In genomic region chr11:5197068-5197467, GRCm38 (mm10) we compare ENCODE assay signal across 15 mouse cellular contexts. TPM values are rescaled to one million over a fixed set of nuclear protein-coding genes. Genes with fewer than 3 reads are reported as not detected.
DNase-seq lines count a peak whose midpoint lies in the region; ATAC-seq and TF ChIP-seq lines count a peak whose summit lies in the region.
"Had no signal": no experiment of that assay in that cellular context is flagged by ENCODE, and none has a peak within 500 bp of the region (broad histone marks: within the 10 kb centered on the region; RNA-seq: fewer than 3 reads in every experiment).

No protein-coding gene starts in this region.

- CTCF ChIA-PET in Patski (lab: Charles Lee): interaction anchor here (1.0 kb wide), 1 partner anchor 82 kb away, joined by 3 read pairs; no protein-coding TSS in a partner anchor

- 53% methylated on average over 5 of the region's 5 CpGs for WGBS in heart, embryonic 14.5 days
- 67% methylated on average over 5 of the region's 5 CpGs for WGBS in liver, embryonic 12.5 days (ENCODE audit: insufficient replicate concordance)
- WGBS in liver, embryonic 15.5 days (ENCODE audit: insufficient replicate concordance): 66% methylated on average over 5 of the region's 5 CpGs

- intact Hi-C loops in heart, postnatal 36 days (cut with DNase I): no loop called here

- ATAC-seq in heart, embryonic 14.5 days (ENCODE audit: insufficient number of reproducible peaks, insufficient read depth, low FRiP score, low read depth): 0 out of 2 replicates have a peak, but pooled peaks have one; percentile 33
- ATAC-seq in liver, embryonic 12.5 days: peak; percentile 24; the same call in 1 of the 2 replicates
- peak; percentile 27 for ATAC-seq in Patski
- peak; percentile 60 for ATAC-seq in liver, embryonic 15.5 days (ENCODE audit: insufficient read depth)
- ATAC-seq: intestine, embryonic 15.5 days had no signal

- no peak overlapping the region for H3K4me2 ChIP-seq in heart, embryonic 14.5 days (ENCODE audit: low read length)
- H3K4me2 ChIP-seq in liver, embryonic 12.5 days: no peak overlapping the region
- H3K4me2 ChIP-seq in liver, embryonic 15.5 days: no peak overlapping the region
- H3K4me2 ChIP-seq: embryonic facial prominence, embryonic 13.5 days; intestine, embryonic 15.5 days had no signal

- H3K4me3 ChIP-seq in heart, embryonic 14.5 days (ENCODE audit: control insufficient read depth in 1 of 2, insufficient read depth in 1 of 2, low read depth in 1 of 2, low read length in 2 of 2): no peak overlapping the region
- H3K4me3 ChIP-seq in liver, embryonic 12.5 days: no peak overlapping the region
- no peak overlapping the region for H3K4me3 ChIP-seq in liver, embryonic 15.5 days (replicated peaks)
- H3K4me3 ChIP-seq: embryonic facial prominence, embryonic 13.5 days; heart, adult 2 months; intestine, embryonic 15.5 days had no signal

- peaks cover 26 to 34% of the 10 kb centered on the region in 2 experiments for H3K4me1 ChIP-seq in heart, embryonic 14.5 days (ENCODE audit: control insufficient read depth in 2 of 2, insufficient read depth in 2 of 2, low read length in 2 of 2)
- H3K4me1 ChIP-seq in liver, embryonic 12.5 days: peaks cover 10% of the 10 kb centered on the region; the same call in 1 of the 2 replicates
- no peaks in the 10 kb centered on the region; the same call in none of the 2 replicates for H3K4me1 ChIP-seq in liver, embryonic 15.5 days (replicated peaks)

- no peaks in the 10 kb centered on the region for H3K9me3 ChIP-seq in heart, embryonic 14.5 days (ENCODE audit: control insufficient read depth, low read length)
- H3K9me3 ChIP-seq in liver, embryonic 12.5 days (replicated peaks): no peaks in the 10 kb centered on the region
- H3K9me3 ChIP-seq in liver, embryonic 15.5 days (replicated peaks): no peaks in the 10 kb centered on the region
- H3K9me3 ChIP-seq: embryonic facial prominence, embryonic 13.5 days; intestine, embryonic 15.5 days had no signal

- H3K27ac ChIP-seq in heart, embryonic 14.5 days (replicated peaks in 1 of 2; ENCODE audit: control insufficient read depth in 1 of 2, insufficient read depth in 1 of 2, low read depth in 2 of 2, low read length in 2 of 2): peak overlapping the region; percentile 8 to 39; a peak in 1 of 4 replicates
- H3K27ac ChIP-seq in liver, embryonic 12.5 days: no peak overlapping the region
- H3K27ac ChIP-seq in liver, embryonic 15.5 days (replicated peaks): no peak overlapping the region
- H3K27ac ChIP-seq: embryonic facial prominence, embryonic 13.5 days; heart, adult 2 months; intestine, embryonic 15.5 days had no signal

- in situ Hi-C loops in Patski (cut with MboI; ENCODE audit: low pct_unique_long_range_greater_than_20kb): no loop called here

- DNase-seq in heart, postnatal 36 days: no peak
- DNase-seq in liver (no peak), Patski (ENCODE audit: low read depth, low spot score) (no peak)
- no peak for DNase-seq in layer of hippocampus, postnatal 25 days (ENCODE audit: extremely low spot score in 1 of 2, low spot score in 1 of 2)
- DNase-seq: cerebellum, postnatal 25 days; heart, adult 2 months; kidney, postnatal 4 days; layer of hippocampus, postnatal 36 days; left cerebral cortex, postnatal 4 days; midbrain, embryonic 14.5 days had no signal

- H3K9ac ChIP-seq in heart, embryonic 14.5 days (ENCODE audit: low read length): no peak overlapping the region
- H3K9ac ChIP-seq in liver, embryonic 12.5 days: no peak overlapping the region
- H3K9ac ChIP-seq in liver, embryonic 15.5 days: no peak overlapping the region
- H3K9ac ChIP-seq: embryonic facial prominence, embryonic 13.5 days; intestine, embryonic 15.5 days had no signal

- no peaks in the 10 kb centered on the region for H3K27me3 ChIP-seq in heart, embryonic 14.5 days (ENCODE audit: control insufficient read depth, insufficient read depth, low read length)
- no peaks in the 10 kb centered on the region for H3K27me3 ChIP-seq in liver, embryonic 12.5 days (replicated peaks)
- no peaks in the 10 kb centered on the region for H3K27me3 ChIP-seq in Patski
- no peaks in the 10 kb centered on the region for H3K27me3 ChIP-seq in liver, embryonic 15.5 days
- H3K27me3 ChIP-seq: embryonic facial prominence, embryonic 13.5 days; intestine, embryonic 15.5 days had no signal

- POLR2A ChIA-PET in Patski (lab: Charles Lee): interaction anchor here (1.0 to 1.2 kb wide), 3 partner anchors 10 to 45 kb away, joined by 3 read pairs; no protein-coding TSS in a partner anchor

- no peak for TF ChIP-seq CTCF in Patski (IDR thresholded peaks at IDR 0.05)

- peaks cover 61% of the 10 kb centered on the region for H3K36me3 ChIP-seq in heart, embryonic 14.5 days (ENCODE audit: control insufficient read depth, insufficient read depth, low read length)
- no peaks in the 10 kb centered on the region; the same call in 1 of the 2 replicates for H3K36me3 ChIP-seq in liver, embryonic 12.5 days
- H3K36me3 ChIP-seq in liver, embryonic 15.5 days (replicated peaks): no peaks in the 10 kb centered on the region

RNA-seq across cellular contexts. Expression of gene Emid1, which starts 45.0 kb away (rescaled TPM):
- 5.4 and 6.8 TPM in 2 replicates for polyA plus RNA-seq in heart, embryonic 14.5 days (2014; fragmentation: Nextera tagmentation; extraction: Ambion mirVana)
- total RNA-seq in heart, postnatal 36 days (2021): 1 to 10 TPM; 2.1 to 3.8 TPM
- 9.0 and 9.1 TPM in 2 replicates for polyA plus RNA-seq in liver, embryonic 12.5 days (2016; fragmentation: Nextera tagmentation; extraction: Ambion mirVana)
- not detected for polyA plus RNA-seq in Patski (2021)
- polyA plus RNA-seq in liver, embryonic 15.5 days (2015; fragmentation: Nextera tagmentation; extraction: Ambion mirVana): 3.5 and 3.7 TPM in 2 replicates
- 10 to 100 TPM in 1 of 2 experiments, 1 to 10 TPM in 1; 8.8 to 10.6 TPM for total RNA-seq in layer of hippocampus, postnatal 25 days (2021)

Comparison
In these comparisons a context has a peak if more than half of its experiments do, and no peak if none do; other contexts are left out.
1. H3K27ac ChIP-seq: peak in heart, embryonic 14.5 days (2 of 2); none in liver, embryonic 12.5 days (single experiment) and liver, embryonic 15.5 days (single experiment).
2. Peak in every context shown above with its lines, with median percentiles within 50 percentile points of each other: ATAC-seq.